Mouse (Mus musculus): Measurements from ENCODE around the gene Rab5c. TPM values are rescaled to one million over a fixed set of nuclear protein-coding genes. Genes with fewer than 3 reads are reported as not detected.

Gene Rab5c
- 100 to 1,000 TPM; 191 to 196 TPM for total RNA-seq (2021)
- 201 and 238 TPM in 2 replicates for polyA plus RNA-seq (2012; rRNA removed)
- long read RNA-seq, transcript Rab5c-202 (6 exons, 1,915 nt), result major isoform, 69 of 94 reads
- long read RNA-seq, partial matches to known transcripts, result 3 of 94 reads
- long read RNA-seq, other reads (novel, unspliced or antisense), result 22 of 94 reads

- DNase-seq, result peak; percentile 100
Observed at GRCm38 (mm10) chr11:100738066-100738604, at the start of gene Rab5c. Gene Rab5c, minus strand, starts transcription at chr11:100738215.

DNA sequence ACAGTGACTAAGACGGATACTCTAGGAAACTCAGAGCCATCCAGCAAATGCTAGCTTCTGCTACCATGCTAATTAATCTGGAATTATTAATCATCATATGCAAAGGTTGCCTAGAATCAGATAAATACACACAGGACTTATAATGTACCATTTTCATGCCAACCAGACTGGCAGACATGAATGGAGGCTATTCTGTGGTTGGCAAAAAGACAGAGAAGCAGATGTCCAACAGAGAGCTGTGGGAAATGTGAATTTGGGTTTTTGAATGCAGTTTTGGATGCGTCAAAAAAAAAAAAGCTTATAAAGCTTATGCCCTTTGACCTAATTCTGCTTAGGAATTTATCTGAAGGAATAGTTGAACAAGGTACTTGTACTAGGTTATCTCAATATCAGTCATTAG, 47.8 kb upstream of the Rab5c start:
- no peak for DNase-seq

DNA sequence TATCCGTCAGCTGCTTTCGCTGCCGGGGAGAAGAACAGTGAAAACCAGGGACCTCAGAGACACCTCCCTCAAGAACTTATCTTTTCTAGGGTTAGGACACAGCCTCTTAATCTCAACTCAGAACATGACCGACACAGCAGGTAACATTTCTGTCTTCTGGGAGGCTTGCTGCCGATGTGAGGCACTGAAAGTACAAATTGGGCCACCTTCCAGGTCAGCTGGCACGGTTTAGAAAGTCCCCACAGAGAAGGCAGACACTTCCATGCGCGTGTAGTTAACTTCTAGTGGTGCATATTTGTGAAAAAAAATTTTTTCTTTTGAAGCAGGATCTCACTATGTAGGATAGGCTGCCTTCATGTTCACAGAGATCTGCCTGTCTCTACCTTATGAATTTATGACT, 46.3 kb upstream of the Rab5c start:
- DNase-seq, result no peak

DNA sequence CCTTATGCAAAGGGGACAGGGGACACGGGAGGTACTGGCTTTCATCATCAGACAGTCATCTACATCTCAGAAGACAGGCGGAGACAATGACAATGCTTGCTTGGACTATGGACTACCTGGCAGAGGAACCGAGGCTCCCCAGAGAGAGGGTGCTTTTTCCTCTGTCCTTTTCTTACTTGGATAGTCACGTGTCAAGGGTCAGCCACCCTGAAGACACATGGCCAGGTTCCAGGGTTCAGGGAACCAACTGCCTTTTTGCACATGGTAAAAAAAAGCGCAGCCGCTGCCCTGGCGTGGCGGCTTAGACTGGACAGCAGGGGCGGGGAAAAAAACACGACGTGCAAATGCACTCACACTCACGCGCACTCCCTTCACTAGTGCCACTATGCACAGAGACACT, 44.6 kb upstream of the Rab5c start:
- DNase-seq, result no peak

GRCm38 (mm10) chr11:100781763-100782475, 43.9 kb upstream of the Rab5c start:
- DNase-seq, result no peak

DNA sequence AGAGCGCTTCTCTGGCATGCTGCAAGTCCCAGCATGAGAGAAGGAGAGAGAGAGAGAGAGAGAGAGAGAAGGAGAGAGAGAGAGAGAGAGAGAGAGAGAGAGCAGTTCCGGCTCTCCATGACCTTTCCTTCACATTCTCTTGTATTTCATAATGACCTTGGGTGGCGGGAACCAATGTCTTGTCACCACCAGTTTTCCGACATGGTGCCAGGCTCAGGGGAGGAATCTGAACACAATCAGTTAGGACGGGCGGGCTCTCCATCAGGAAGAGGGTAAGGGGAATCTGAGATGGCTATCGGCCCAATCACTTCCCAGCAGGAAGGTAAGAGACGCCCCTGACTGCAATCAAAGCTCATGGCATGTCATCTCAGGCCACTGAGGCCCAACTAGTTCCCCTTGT, 42.2 kb upstream of the Rab5c start:
- peak; percentile 68 for DNase-seq

DNA sequence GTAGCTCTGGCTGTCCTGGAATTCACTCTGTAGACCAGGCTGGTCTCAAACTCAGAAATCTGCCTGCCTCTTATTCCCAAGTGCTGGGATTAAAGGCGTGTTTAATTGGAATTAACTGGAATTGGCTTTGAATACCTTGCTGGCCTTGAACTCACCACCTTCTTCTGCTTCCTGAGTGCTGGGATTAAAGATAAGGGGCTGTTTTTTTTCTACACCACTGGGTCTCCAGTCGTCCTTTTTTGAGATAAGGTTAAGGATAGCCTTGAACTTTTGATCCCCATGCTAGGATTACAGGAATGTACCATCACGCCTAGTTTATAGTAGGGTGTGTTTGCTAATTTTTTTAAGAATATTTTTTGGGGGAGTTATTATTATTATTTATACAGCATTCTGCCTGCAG, 40.1 kb upstream of the Rab5c start:
- DNase-seq, result no peak

- no peak for DNase-seq
Observed at GRCm38 (mm10) chr11:100775921-100776320, 37.9 kb upstream of the Rab5c start.

GRCm38 (mm10) chr11:100774261-100774660, 36.2 kb upstream of the Rab5c start:
- no peak for DNase-seq

DNA sequence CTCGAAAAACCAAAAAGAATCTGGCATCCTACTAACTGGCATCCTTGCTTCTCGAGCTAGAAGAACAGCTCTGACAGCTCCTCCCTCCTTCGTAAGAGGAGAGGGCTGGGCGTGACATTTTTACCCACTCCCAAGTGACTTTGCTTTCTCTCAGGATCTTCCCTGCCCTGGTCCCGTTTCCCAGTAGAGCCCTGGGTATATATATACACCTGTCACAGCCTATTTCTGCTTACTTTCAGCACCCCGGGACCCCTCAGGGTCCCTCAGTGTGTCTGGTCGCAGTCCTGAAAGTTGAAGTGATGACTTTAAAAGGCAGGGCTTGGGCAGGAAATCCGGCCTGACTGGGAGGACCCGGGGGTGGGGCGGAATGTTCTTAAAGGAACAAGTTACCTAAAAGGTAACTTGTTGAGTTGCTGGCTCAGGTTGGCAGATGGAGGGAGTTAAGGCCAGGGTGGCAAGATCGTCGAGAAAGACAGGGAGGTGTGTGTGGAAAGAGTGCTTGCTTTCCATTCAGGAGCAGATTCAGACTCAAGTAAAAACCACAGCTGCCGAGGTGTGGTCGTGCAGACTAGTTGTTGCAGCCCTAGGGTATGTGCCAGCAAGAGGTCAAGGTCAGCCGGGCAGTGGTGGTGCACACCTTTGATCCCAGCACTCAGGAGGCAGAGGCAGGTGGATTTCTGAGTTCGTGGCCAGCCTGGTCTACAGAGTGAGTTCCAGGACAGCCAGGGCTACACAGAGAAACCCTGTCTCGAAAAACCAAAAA, 32.8 kb upstream of the Rab5c start, which contains the start of gene Ghdc:
Gene Ghdc, minus strand, starts transcription at position 312 of the 763 bp plus-strand sequence.
- DNase-seq, result peak; percentile 93

- no peak for DNase-seq
Observed at GRCm38 (mm10) chr11:100769980-100770379, 32.0 kb upstream of the Rab5c start.

- DNase-seq, result no peak
Observed at GRCm38 (mm10) chr11:100767871-100768270, 29.9 kb upstream of the Rab5c start.

DNA sequence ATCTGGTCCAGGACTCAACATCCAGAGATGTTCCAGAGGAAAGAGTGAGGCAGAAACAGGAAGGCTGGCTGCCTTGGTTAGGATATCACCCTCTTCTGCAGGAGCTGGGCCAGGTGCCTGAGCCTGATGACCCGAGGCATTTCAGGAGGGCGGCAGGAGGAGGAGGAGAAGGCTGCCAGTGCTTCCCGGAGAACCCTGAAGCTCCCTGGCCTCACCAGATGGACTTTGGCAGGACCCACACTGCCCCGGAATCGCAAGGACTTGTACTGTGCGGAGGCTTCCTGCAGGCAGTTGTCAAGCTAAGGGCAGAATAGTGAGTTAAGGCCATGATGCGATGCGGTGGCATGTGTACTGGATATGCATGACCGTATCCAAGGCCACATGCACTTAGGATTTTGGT, 28.7 kb upstream of the Rab5c start:
- DNase-seq, result no peak

GRCm38 (mm10) chr11:100762831-100763230, 24.8 kb upstream of the Rab5c start, which contains the start of gene Hcrt:
Gene Hcrt, minus strand, starts transcription at chr11:100762931.
- no peak for DNase-seq

- DNase-seq, result peak; percentile 92
Observed at GRCm38 (mm10) chr11:100761547-100762045, 23.6 kb upstream of the Rab5c start.

DNA sequence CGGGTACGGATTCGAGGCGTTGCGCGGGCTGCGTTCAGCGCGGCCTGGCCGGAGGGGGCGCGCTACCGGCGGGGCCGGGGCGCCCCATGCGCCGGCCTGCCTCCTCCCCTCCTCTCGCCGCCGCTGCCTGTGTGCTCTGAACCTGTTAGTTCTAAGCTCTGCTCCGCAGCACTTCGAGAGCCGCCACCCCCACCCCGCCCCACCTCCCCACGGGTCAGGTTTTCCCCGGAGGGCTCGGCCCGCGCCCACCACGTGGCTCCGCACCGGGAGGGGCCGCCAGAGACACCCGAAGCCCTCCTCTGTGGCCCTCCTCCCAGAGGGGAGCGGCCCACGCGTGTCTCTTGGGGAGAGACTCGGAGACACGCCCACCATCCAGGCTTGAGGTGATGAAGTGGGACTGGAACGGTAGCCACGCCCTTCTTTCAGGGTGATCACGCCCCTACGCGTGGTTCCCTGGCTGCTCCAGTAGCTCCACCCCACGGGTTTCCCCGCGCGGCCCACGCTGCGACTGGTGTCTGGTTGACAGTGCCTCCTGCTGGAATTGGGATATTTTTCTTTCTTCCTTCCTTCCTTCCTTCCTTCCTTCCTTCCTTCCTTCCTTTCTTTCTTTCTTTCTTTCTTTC, 21.7 kb upstream of the Rab5c start, which contains the start of gene Kcnh4:
Gene Kcnh4, minus strand, starts transcription at position 332 of the 623 bp plus-strand sequence.
- DNase-seq, result peak; percentile 66

- peak; percentile 54 for DNase-seq
Observed at GRCm38 (mm10) chr11:100758707-100759610, 20.9 kb upstream of the Rab5c start.

- no peak for DNase-seq
Observed at GRCm38 (mm10) chr11:100757566-100757965, 19.6 kb upstream of the Rab5c start.

- no peak for DNase-seq
Observed at GRCm38 (mm10) chr11:100756476-100756875, 18.5 kb upstream of the Rab5c start.

DNA sequence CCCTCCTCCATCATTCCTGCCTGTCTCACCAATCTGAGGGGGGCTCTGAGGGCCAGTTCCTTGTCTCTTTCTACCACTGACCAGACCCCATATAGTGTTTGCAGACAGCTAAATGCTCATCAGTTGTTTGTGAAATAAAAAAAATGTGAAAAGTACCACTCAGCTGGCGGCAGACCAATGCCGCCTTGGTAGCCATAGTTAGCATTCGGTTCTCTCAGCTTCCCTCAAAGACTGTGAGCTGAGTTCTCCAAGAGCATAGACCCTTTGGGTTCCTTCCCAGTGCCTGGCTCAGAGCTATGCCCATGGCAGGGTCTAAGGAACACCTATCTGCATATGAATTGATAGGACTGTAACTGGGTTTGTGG, 16.7 kb upstream of the Rab5c start:
- no peak for DNase-seq

Measured in adrenal gland, adult 2 months (tissue).